Mouse (Mus musculus) liver, embryonic 11.5 days (tissue): Measurements from ENCODE around the gene Lrch4. TPM values are rescaled to one million over a fixed set of nuclear protein-coding genes. Genes with fewer than 3 reads are reported as not detected.
A peak's percentile ranks its signal among the peaks of the same experiment; 100 is the strongest.

Experiments
- ATAC-seq: fragments of 200-750 bp; cut with Nextera tagmentation; replicated peaks from 2 replicates; pipeline ENCODE4 v1.8.0; 2017; ENCODE audit warnings: moderate number of reproducible peaks, mild to moderate bottlenecking, moderate TSS enrichment, moderate library complexity; ENCODE audit not compliant: low FRiP score
- DNase-seq: peaks from one replicate; pipeline ENCODE4 v3.0.0-alpha.2; 2017; ENCODE audit warnings: low spot score
- H3K27ac ChIP-seq: fragments of 300-500 bp; sonication (generic); 2 replicates; pipeline ENCODE4 v1.5.1; 2014; ENCODE audit warnings: mild to moderate bottlenecking, low read depth, low read length, control low read depth
- H3K27me3 ChIP-seq: fragments of 300-500 bp; sonication (generic); replicated peaks from 2 replicates; pipeline ENCODE4 v1.6.1; 2014; ENCODE audit warnings: low read length, mixed read lengths; ENCODE audit not compliant: control insufficient read depth, insufficient read depth
- H3K36me3 ChIP-seq: fragments of 300-500 bp; sonication (generic); 2 replicates; pipeline ENCODE4 v1.6.1; 2014; ENCODE audit warnings: mild to moderate bottlenecking, low read length, moderate library complexity, mixed read lengths; ENCODE audit not compliant: control insufficient read depth, insufficient read depth
- H3K4me1 ChIP-seq: fragments of 300-500 bp; sonication (generic); replicated peaks from 2 replicates; pipeline ENCODE4 v1.6.1; 2014; ENCODE audit warnings: low read length, mixed read lengths; ENCODE audit not compliant: control insufficient read depth, insufficient read depth
- H3K4me2 ChIP-seq: fragments of 300-500 bp; sonication (generic); 2 replicates; pipeline ENCODE4 v1.6.1; 2014; ENCODE audit warnings: mild to moderate bottlenecking, control low read depth, moderate library complexity
- H3K4me3 ChIP-seq: fragments of 300-500 bp; sonication (generic); 2 replicates; pipeline ENCODE4 v1.5.1; 2014; ENCODE audit warnings: low read depth, low read length, control low read depth
- H3K9ac ChIP-seq: fragments of 300-500 bp; sonication (generic); 2 replicates; pipeline ENCODE4 v1.6.1; 2014; ENCODE audit warnings: low read depth, low read length, control low read depth
- H3K9me3 ChIP-seq: fragments of 300-500 bp; sonication (generic); 2 replicates; pipeline ENCODE4 v1.6.1; 2016; ENCODE audit warnings: low read length, inconsistent platforms, mixed read lengths; ENCODE audit not compliant: control insufficient read depth
- WGBS: fragments of 180-500 bp; shearing (Covaris S2); extraction: QIAGEN DNeasy Blood & Tissue Kit; methylation state at CpG from one replicate; pipeline ENCODE4 v1.1.7; 2014; 5-methylcytosine and 5-hydroxymethylcytosine counted together
- polyA plus RNA-seq: library from polyadenylated mRNA; unstranded; fragments of >200 nt; fragmentation: Nextera tagmentation; extraction: Ambion mirVana; gene quantifications from 2 replicates; pipeline ENCODE4 v1.2.1, GENCODE M21; 2014

Lrch4 gene
- polyA plus RNA-seq, 1 experiment from 2014 or later, result 54.5 TPM

DNA sequence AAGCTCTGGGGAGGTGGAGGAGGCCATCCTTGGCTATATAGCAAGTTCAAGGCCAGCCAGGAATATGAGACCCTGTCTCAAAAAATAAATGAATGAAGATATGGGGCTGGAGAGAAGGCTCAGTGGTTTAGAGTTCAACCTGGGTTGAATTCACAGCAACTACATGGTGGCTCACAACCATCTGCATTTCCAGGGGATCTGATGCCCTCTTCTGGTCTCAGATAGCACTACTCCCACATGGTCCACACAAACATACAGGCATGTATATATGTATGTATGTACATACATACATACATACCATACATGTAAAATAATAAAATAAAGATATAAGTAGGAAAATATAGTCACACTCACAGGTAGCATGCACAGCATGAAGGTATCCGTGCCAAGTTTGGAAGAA is 41.3 kb downstream of the Lrch4 start:
- WGBS, result 84% methylated on average over 1 of the region's 1 CpGs
- ATAC-seq (no peak), DNase-seq (no peak)
- no peak overlapping the region for H3K27ac ChIP-seq
- H3K36me3 ChIP-seq, result peaks cover 16% of the 10 kb centered on the region
- no peaks in the 10 kb centered on the region for H3K27me3 ChIP-seq
- no peak overlapping the region for H3K4me2 ChIP-seq
- H3K4me3 ChIP-seq, result no peak overlapping the region
- H3K9me3 ChIP-seq, result no peaks in the 10 kb centered on the region
- H3K4me1 ChIP-seq, result peaks cover 30% of the 10 kb centered on the region
- H3K9ac ChIP-seq, result no peak overlapping the region

DNA sequence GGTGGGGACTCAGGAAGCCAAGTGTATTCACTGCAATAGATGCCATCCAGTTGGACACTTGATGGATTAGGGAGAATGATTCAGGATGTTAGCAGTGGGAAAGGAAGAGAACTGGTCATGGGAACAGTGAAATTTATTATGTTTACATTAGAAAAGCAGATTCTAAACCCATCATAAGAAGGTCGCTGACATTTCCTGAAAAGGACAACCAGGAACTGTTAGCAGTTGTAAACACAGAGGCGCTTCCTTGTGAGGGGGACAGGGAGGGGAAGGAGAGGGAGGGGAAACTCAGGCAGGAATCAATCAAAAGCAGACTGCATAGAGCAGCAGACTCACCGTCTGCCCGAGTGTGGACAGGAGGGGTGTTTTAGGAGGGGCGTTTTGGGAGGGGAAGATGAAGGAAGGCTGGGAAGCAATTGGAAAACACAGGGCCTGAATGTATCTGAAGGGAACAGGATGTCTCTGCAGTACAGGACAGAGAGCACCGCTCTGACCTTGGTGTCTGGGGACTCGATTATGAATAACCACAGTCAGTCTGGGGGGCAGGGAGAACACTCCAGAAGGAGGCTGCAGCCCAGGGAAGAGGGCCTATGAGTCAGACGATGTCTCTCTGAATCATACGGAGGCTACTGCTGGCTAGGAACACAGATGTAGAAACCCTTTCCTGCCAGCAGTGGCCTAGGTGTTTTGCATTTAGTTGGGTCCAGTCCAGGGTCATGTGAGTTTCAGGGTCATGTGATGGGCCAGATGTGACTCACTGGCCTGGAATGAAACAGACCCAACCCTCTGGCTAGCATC is 42.7 kb downstream of the Lrch4 start:
- ATAC-seq (peak; percentile 30; the same call in 1 of the 2 replicates), DNase-seq (no peak)
- peak overlapping the region; percentile 28; the same call in 1 of the 2 replicates for H3K4me2 ChIP-seq
- 25% methylated on average over 9 of the region's 9 CpGs for WGBS
- no peaks in the 10 kb centered on the region for H3K9me3 ChIP-seq
- H3K27ac ChIP-seq, result peak overlapping the region; percentile 45
- no peak overlapping the region for H3K9ac ChIP-seq
- no peaks in the 10 kb centered on the region for H3K27me3 ChIP-seq
- H3K4me1 ChIP-seq, result peaks cover 30% of the 10 kb centered on the region
- no peak overlapping the region for H3K4me3 ChIP-seq
- peaks cover 11% of the 10 kb centered on the region for H3K36me3 ChIP-seq

DNA sequence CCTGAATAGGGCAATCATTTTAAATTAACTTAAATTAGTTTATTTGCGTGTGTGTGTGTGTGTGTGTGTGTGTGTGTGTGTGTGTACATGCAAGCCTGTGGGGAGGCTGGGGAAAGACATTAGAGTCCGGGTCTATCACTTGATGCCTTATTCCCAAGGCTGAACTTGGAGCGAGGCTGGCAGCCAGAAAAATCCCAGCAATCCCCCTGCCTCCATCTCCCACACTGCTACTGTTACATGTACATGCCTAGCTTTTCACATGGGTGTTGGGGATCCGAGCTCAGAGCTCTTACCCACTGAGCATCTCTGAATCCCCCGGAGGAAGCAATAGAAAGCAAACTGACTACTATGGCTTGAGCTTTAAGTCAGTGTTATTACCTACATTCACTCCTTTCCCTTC is 43.4 kb downstream of the Lrch4 start:
- no peak for ATAC-seq
- H3K36me3 ChIP-seq, result peaks cover 12% of the 10 kb centered on the region
- no peak overlapping the region for H3K9ac ChIP-seq
- peak overlapping the region; percentile 45 for H3K27ac ChIP-seq
- H3K4me1 ChIP-seq, result peaks cover 30% of the 10 kb centered on the region
- H3K27me3 ChIP-seq, result no peaks in the 10 kb centered on the region
- no peaks in the 10 kb centered on the region for H3K9me3 ChIP-seq
- WGBS, result 84% methylated on average over 5 of the region's 5 CpGs
- no peak overlapping the region for H3K4me3 ChIP-seq
- no peak for DNase-seq
- peak overlapping the region; percentile 28 for H3K4me2 ChIP-seq

DNA sequence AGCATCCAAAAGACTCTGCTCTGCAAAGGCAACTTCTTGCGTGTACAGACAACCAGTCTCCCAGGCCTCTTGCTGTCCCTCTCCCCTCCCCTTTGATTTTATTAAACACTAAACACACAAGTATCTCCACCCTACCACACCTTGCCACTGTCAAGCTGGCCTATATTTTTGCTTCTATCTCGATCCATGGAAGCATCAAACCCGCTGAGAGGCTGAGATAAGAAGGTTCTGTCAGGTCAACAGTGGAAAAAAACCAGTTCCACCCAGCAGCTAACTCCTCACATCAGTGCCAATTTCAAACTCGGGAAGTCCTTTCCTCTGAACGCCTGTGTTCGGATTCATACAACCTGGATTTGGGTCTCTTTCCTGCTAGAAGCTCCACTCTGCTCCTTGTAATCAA is 44.1 kb downstream of the Lrch4 start:
- 58% methylated on average over 6 of the region's 6 CpGs for WGBS
- Histone ChIP-seq H3K4me2 (peak overlapping the region; percentile 28), H3K9me3 (no peaks in the 10 kb centered on the region), H3K9ac (0 out of 2 replicates have a peak overlapping the region, but pooled peaks have one; percentile 13), H3K27me3 (no peaks in the 10 kb centered on the region), H3K4me3 (no peak overlapping the region), H3K27ac (peak overlapping the region; percentile 6; the same call in 1 of the 2 replicates), H3K4me1 (peaks cover 30% of the 10 kb centered on the region), H3K36me3 (peaks cover 8% of the 10 kb centered on the region)
- DNase-seq (no peak), ATAC-seq (peak; percentile 82)

DNA sequence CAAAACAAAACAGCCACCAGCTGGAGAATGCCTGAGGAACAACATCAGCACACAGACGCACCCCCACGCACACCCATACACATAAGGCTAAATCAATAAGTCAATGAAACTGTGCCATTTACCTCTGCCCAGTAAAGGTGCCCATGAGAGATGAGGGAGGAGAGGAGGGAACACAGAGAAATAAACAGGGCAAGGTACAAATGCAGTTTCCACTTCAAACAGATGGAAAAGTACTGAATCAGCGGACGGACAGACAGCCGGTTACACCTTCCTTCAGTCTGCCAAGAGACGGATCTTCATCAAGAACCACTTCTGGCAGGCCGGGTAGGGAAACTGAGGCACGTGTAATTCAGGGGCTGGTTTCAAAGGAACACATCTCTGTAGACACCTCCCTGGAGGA is 45.9 kb downstream of the Lrch4 start:
- 89% methylated on average over 8 of the region's 8 CpGs for WGBS
- H3K4me2 ChIP-seq, result no peak overlapping the region
- H3K36me3 ChIP-seq, result peaks cover 15% of the 10 kb centered on the region

DNA sequence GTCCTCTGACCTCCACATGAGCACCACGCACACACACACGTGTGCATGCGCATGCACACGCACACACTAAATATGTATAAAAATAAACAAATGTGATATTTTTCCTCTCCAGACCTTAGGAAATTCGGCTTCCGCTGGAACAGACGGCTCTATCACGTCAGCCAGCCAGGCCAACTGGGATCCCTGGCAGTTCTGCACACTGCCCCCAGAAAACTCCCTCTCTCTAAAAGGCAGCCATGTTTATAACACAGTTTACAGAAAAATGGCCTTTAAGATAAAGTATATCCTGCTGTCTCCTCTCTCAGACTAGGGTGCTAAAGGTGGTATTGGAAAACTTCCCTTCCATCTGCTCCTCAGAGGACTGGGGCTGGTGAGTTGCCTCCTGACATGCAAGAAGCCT is 48.9 kb downstream of the Lrch4 start:
- no peak for DNase-seq
- H3K4me1 ChIP-seq, result peaks cover 27% of the 10 kb centered on the region
- no peak overlapping the region for H3K4me2 ChIP-seq
- no peak overlapping the region for H3K27ac ChIP-seq
- H3K4me3 ChIP-seq, result no peak overlapping the region
- no peaks in the 10 kb centered on the region for H3K9me3 ChIP-seq
- 93% methylated on average over 8 of the region's 8 CpGs for WGBS
- peaks cover 18% of the 10 kb centered on the region for H3K36me3 ChIP-seq
- H3K9ac ChIP-seq, result no peak overlapping the region
- no peak for ATAC-seq
- H3K27me3 ChIP-seq, result no peaks in the 10 kb centered on the region

More for the DNA sequence above, 45.9 kb downstream of the Lrch4 start:
- Histone ChIP-seq H3K9me3 (no peaks in the 10 kb centered on the region), H3K27ac (no peak overlapping the region), H3K9ac (no peak overlapping the region), H3K4me1 (peaks cover 30% of the 10 kb centered on the region), H3K27me3 (no peaks in the 10 kb centered on the region), H3K4me3 (no peak overlapping the region)
- ATAC-seq (no peak), DNase-seq (no peak)

DNA sequence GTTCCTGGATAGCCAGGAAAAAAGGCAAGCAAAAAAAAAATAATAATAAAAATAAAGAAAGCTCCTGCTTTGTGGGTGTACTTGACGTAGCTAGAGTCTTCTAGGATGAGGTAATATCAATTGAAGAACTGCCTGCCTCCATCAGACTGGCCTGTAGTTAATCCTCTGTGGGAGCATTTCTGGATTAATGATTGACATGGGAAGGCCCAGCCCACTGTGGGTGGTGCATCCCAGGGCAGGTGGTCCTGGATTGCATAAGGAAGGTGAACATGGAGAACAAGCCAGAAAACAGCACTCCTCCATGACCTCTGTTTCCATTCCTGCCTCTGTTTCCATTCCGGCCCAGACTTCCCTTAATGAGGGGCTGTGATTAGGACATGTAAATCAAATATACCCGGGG is 49.8 kb downstream of the Lrch4 start:
- no peak overlapping the region for H3K27ac ChIP-seq
- H3K4me2 ChIP-seq, result no peak overlapping the region
- ATAC-seq (no peak), DNase-seq (no peak)
- H3K4me3 ChIP-seq, result no peak overlapping the region
- H3K9ac ChIP-seq, result no peak overlapping the region
- H3K4me1 ChIP-seq, result peaks cover 27% of the 10 kb centered on the region
- 84% methylated on average over 3 of the region's 3 CpGs for WGBS
- H3K36me3 ChIP-seq, result peaks cover 18% of the 10 kb centered on the region
- H3K27me3 ChIP-seq, result no peaks in the 10 kb centered on the region
- no peaks in the 10 kb centered on the region for H3K9me3 ChIP-seq

DNA sequence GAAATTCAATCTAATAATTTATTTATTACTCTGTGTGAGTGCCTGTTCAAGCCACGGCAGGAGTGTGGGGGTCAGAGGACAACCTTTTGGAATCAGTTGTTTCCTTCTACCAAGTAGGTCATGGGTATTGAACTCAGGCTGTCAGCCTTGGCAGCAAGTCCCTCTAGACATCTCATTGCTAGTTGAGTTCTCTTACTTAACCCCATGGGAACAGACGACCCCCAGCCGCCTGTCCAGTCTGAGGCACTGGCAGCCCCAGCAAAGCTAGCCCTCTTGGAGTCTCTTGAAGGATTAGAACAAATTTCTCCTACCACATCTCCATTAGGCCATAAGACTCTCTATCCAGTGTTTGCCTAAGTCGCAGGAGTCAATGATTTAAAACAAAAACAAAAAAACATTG is 50.8 kb downstream of the Lrch4 start:
- 88% methylated on average over 4 of the region's 4 CpGs for WGBS
- peaks cover 18% of the 10 kb centered on the region for H3K36me3 ChIP-seq
- peaks cover 21% of the 10 kb centered on the region for H3K4me1 ChIP-seq

DNA sequence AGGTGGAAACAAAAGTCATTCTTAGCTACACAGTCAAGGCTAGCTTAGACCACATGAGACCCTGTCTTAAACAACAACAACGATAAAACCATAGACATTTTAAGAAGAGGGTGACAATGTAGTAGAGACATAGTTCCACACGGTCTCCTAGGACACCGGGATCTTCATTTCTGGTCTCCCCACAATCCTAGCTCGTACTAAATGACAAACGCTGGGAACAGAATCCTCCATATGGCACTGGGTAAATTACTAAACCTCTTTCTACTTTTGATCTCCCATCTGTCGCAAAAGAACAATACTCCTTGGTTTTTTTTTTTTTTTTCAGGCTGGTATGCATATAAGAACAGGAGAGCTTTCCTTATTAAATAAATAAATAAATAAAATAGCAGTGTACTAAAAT is 53.6 kb downstream of the Lrch4 start:
- Histone ChIP-seq H3K4me2 (peak overlapping the region; percentile 96), H3K27ac (no peak overlapping the region), H3K4me3 (peak overlapping the region; percentile 73)

More for the DNA sequence above, 50.8 kb downstream of the Lrch4 start:
- no peak overlapping the region for H3K4me2 ChIP-seq
- DNase-seq (no peak), ATAC-seq (no peak)
- no peak overlapping the region for H3K9ac ChIP-seq
- H3K9me3 ChIP-seq, result no peaks in the 10 kb centered on the region
- H3K27me3 ChIP-seq, result no peaks in the 10 kb centered on the region
- no peak overlapping the region for H3K4me3 ChIP-seq
- H3K27ac ChIP-seq, result no peak overlapping the region

More for the DNA sequence above, 53.6 kb downstream of the Lrch4 start:
- WGBS, result 91% methylated on average over 6 of the region's 6 CpGs
- Histone ChIP-seq H3K9me3 (no peaks in the 10 kb centered on the region), H3K36me3 (peaks cover 12% of the 10 kb centered on the region), H3K9ac (no peak overlapping the region; the same call in 1 of the 2 replicates), H3K27me3 (no peaks in the 10 kb centered on the region), H3K4me1 (peaks cover 39% of the 10 kb centered on the region)
- DNase-seq (no peak), ATAC-seq (no peak)
